Mouse (Mus musculus) c-Kit-positive CD71-positive TER-119-positive erythroid progenitor cells, embryonic 14.5 days (primary cell): ENCODE measurements around the gene Arid3c.
"Not testable (repeated sequence)": the region's sequence is repeated elsewhere in the genome, so short reads cannot be mapped to it uniquely, and the experiment has no call there.

Source experiments
- DNase-seq: peaks from one replicate; pipeline ENCODE4 v3.0.0-alpha.2; 2013; ENCODE audit warnings: low spot score

Gene Arid3c

GRCm38 (mm10) chr4:41705922-41706754 lies 24.8 kb downstream of the Arid3c start:
- no peak for DNase-seq

- no peak for DNase-seq
Measured at GRCm38 (mm10) chr4:41704651-41705050, 26.3 kb downstream of the Arid3c start.

GRCm38 (mm10) chr4:41702226-41702625 lies 28.7 kb downstream of the Arid3c start:
- not testable (repeated sequence) for DNase-seq

- DNase-seq = not testable (repeated sequence)
Measured at GRCm38 (mm10) chr4:41700224-41700623, 30.7 kb downstream of the Arid3c start.

- not testable (repeated sequence) for DNase-seq
Measured at GRCm38 (mm10) chr4:41699783-41700182, 31.2 kb downstream of the Arid3c start, which contains the start of gene Il11ra1. Il11ra1 (plus strand) TSS chr4:41699989.

- not testable (repeated sequence) for DNase-seq
Measured at GRCm38 (mm10) chr4:41698421-41699016, 32.4 kb downstream of the Arid3c start.

GRCm38 (mm10) chr4:41696930-41697841 lies 33.8 kb downstream of the Arid3c start, which contains the start of gene Cntfr:
Cntfr (minus strand) TSS chr4:41697089.
- peak; percentile 48 for DNase-seq

GRCm38 (mm10) chr4:41696452-41696851 lies 34.5 kb downstream of the Arid3c start:
- not testable (repeated sequence) for DNase-seq

GRCm38 (mm10) chr4:41695800-41696199 lies 35.1 kb downstream of the Arid3c start:
- DNase-seq = not testable (repeated sequence)

- not testable (repeated sequence) for DNase-seq
Measured at GRCm38 (mm10) chr4:41693511-41693910, 37.4 kb downstream of the Arid3c start.

GRCm38 (mm10) chr4:41690014-41690413 lies 40.9 kb downstream of the Arid3c start:
- DNase-seq = not testable (repeated sequence)

- not testable (repeated sequence) for DNase-seq
Measured at GRCm38 (mm10) chr4:41688562-41688961, 42.4 kb downstream of the Arid3c start.

- DNase-seq = not testable (repeated sequence)
Measured at GRCm38 (mm10) chr4:41685882-41686492, 45.0 kb downstream of the Arid3c start.

GRCm38 (mm10) chr4:41684931-41685453 lies 46.0 kb downstream of the Arid3c start:
- DNase-seq = not testable (repeated sequence)

GRCm38 (mm10) chr4:41684131-41684930 lies 46.6 kb downstream of the Arid3c start:
- DNase-seq = not testable (repeated sequence)

GRCm38 (mm10) chr4:41683303-41683702 lies 47.6 kb downstream of the Arid3c start:
- DNase-seq = not testable (repeated sequence)

GRCm38 (mm10) chr4:41682789-41683188 lies 48.2 kb downstream of the Arid3c start:
- DNase-seq = no peak

- DNase-seq = no peak
Measured at GRCm38 (mm10) chr4:41681947-41682346, 49.0 kb downstream of the Arid3c start.

GRCm38 (mm10) chr4:41681176-41681575 lies 49.8 kb downstream of the Arid3c start:
- no peak for DNase-seq

GRCm38 (mm10) chr4:41679291-41679690 lies 51.7 kb downstream of the Arid3c start:
- no peak for DNase-seq
